Mouse (Mus musculus) myocyte (in vitro differentiated cells): Measurements from ENCODE around the gene Ppp1ca. TPM values are rescaled to one million over a fixed set of nuclear protein-coding genes. Genes with fewer than 3 reads are reported as not detected.
A peak's percentile ranks its signal among the peaks of the same experiment; 100 is the strongest.

ENCODE experiments used
- H3K27me3 ChIP-seq: one replicate; pipeline ENCODE4 v1.6.1; 2011; ENCODE audit not compliant: control insufficient read depth, insufficient read depth, insufficient read length
- H3K36me3 ChIP-seq: one replicate; pipeline ENCODE4 v1.6.1; 2011; ENCODE audit not compliant: control insufficient read depth, insufficient read depth
- H3K4me2 ChIP-seq: one replicate; pipeline ENCODE4 v1.6.1; 2011; ENCODE audit warnings: low read depth, control low read depth
- H3K4me3 ChIP-seq: one replicate; pipeline ENCODE4 v1.5.1; 2011; ENCODE audit warnings: mild to moderate bottlenecking, control low read depth, moderate library complexity
- H3K79me2 ChIP-seq: one replicate; pipeline ENCODE4 v1.6.1; 2011; ENCODE audit not compliant: control insufficient read depth, insufficient read depth
- H3ac ChIP-seq: one replicate; pipeline ENCODE4 v1.6.1; 2011; ENCODE audit not compliant: control insufficient read depth, insufficient read length
- CEBPB ChIP-seq: IDR thresholded peaks from 2 replicates; pipeline ENCODE4 v1.6.1; 2011; ENCODE audit warnings: mild to moderate bottlenecking, moderate library complexity; ENCODE audit not compliant: poor library complexity, insufficient read depth, severe bottlenecking
- E2F4 ChIP-seq: IDR thresholded peaks from one replicate; pipeline ENCODE4 v1.6.1; 2011; ENCODE audit warnings: mild to moderate bottlenecking, control low read depth, moderate library complexity; ENCODE audit not compliant: insufficient read depth
- MAX ChIP-seq: IDR thresholded peaks from one replicate; pipeline ENCODE4 v1.6.1; 2011; ENCODE audit warnings: low read depth, mild to moderate bottlenecking, control low read depth
- MYOD1 ChIP-seq, 3 experiments: IDR thresholded peaks; one replicate each; pipeline ENCODE4 v1.6.1; 2011; ENCODE audit warnings: control low read depth in 2 of 3, low read depth in 2 of 3, mild to moderate bottlenecking in 2 of 3, moderate library complexity in 1 of 3; ENCODE audit not compliant: insufficient read length in 2 of 3, control insufficient read depth in 1 of 3
- MYOG ChIP-seq, 3 experiments: IDR thresholded peaks; one replicate each; pipeline ENCODE4 v1.6.1; 2011; ENCODE audit warnings: control low read depth in 2 of 3, low read depth in 2 of 3, mild to moderate bottlenecking in 2 of 3; ENCODE audit not compliant: insufficient read length in 2 of 3, control insufficient read depth in 1 of 3, insufficient read depth in 1 of 3
- POLR2A ChIP-seq: IDR thresholded peaks from one replicate; pipeline ENCODE4 v1.6.1; 2011; ENCODE audit warnings: low read depth, mild to moderate bottlenecking, control low read depth, moderate library complexity; ENCODE audit not compliant: insufficient read length
- POLR2AphosphoS2 ChIP-seq: IDR thresholded peaks from one replicate; pipeline ENCODE4 v1.6.1; 2011; ENCODE audit warnings: low read depth, control low read depth; ENCODE audit not compliant: insufficient read length
- REST ChIP-seq: IDR thresholded peaks from one replicate; pipeline ENCODE4 v1.6.1; 2011; ENCODE audit warnings: mild to moderate bottlenecking, control low read depth, moderate library complexity; ENCODE audit not compliant: insufficient read depth, insufficient read length
- SRF ChIP-seq: IDR thresholded peaks from one replicate; pipeline ENCODE4 v1.6.1; 2011; ENCODE audit warnings: low read depth; ENCODE audit not compliant: control insufficient read depth, insufficient read length
- TCF12 ChIP-seq: IDR thresholded peaks from one replicate; pipeline ENCODE4 v1.6.1; 2011; ENCODE audit warnings: mild to moderate bottlenecking, control low read depth; ENCODE audit not compliant: poor library complexity, insufficient read depth, severe bottlenecking
- TCF3 ChIP-seq: IDR thresholded peaks from one replicate; pipeline ENCODE4 v1.6.1; 2011; ENCODE audit warnings: low read depth, control low read depth; ENCODE audit not compliant: insufficient read length
- USF1 ChIP-seq: IDR thresholded peaks from one replicate; pipeline ENCODE4 v1.6.1; 2011; ENCODE audit warnings: low read depth, mild to moderate bottlenecking, control low read depth, moderate library complexity
- polyA plus RNA-seq: library from polyadenylated mRNA; unstranded; fragments of >200 nt; fragmentation: generic; extraction: Trizol; gene quantifications from one replicate; pipeline ENCODE4 v1.2.1, GENCODE M21; 2012; ENCODE audit warnings: missing spikeins

Ppp1ca gene
- polyA plus RNA-seq, 1 experiment: 702 TPM

DNA sequence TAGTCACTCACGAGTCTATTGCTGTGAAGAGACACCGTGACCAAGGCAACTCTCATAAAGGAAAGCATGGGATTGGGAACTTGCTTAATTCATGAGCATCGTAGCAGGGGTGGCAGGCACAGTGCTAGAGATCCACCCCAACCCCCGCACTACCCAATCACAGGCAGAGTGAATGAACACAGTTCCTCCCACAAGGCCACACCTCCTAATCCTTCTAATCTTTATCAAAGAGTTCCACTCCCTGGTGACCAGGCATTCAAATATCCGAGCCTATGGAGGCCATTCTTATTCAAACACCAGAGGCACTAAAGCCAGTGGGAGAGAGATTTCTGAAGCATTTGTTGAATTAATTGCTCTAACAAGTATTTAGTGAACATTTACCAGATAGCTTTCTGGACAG lies 45.9 kb upstream of the Ppp1ca start:
- peaks cover 15% of the 10 kb centered on the region for H3K79me2 ChIP-seq
- no peak overlapping the region for H3K4me2 ChIP-seq
- no peak overlapping the region for H3K4me3 ChIP-seq
- H3K36me3 ChIP-seq: peaks cover 5% of the 10 kb centered on the region
- no peak overlapping the region for H3ac ChIP-seq
- TF ChIP-seq MYOD1 (IDR thresholded peaks at IDR 0.05; ENCODE audit: control insufficient read depth in 1 of 3, insufficient read length in 2 of 3, low read depth in 2 of 3): no peak
- TF ChIP-seq POLR2A: no peak
- no peak for TF ChIP-seq TCF12
- TF ChIP-seq SRF: no peak
- no peak for TF ChIP-seq TCF3
- no peak for TF ChIP-seq POLR2AphosphoS2
- no peak for TF ChIP-seq REST
- no peak for TF ChIP-seq E2F4
- TF ChIP-seq MAX: no peak
- no peak for TF ChIP-seq MYOG (IDR thresholded peaks at IDR 0.05; ENCODE audit: control insufficient read depth in 1 of 3, insufficient read depth in 1 of 3, insufficient read length in 2 of 3, low read depth in 2 of 3)
- H3K27me3 ChIP-seq: no peaks in the 10 kb centered on the region

GRCm38 (mm10) chr19:4146366-4147021 lies 45.4 kb upstream of the Ppp1ca start:
- Histone ChIP-seq H3K4me3 (no peak overlapping the region), H3K79me2 (peaks cover 15% of the 10 kb centered on the region), H3K36me3 (peaks cover 6% of the 10 kb centered on the region), H3ac (no peak overlapping the region), H3K27me3 (no peaks in the 10 kb centered on the region), H3K4me2 (no peak overlapping the region)
- TF ChIP-seq TCF3 (no peak), MYOD1 (IDR thresholded peaks at IDR 0.05; ENCODE audit: control insufficient read depth in 1 of 3, insufficient read length in 2 of 3, low read depth in 2 of 3) (no peak), USF1 (no peak), MYOG (IDR thresholded peaks at IDR 0.05; ENCODE audit: control insufficient read depth in 1 of 3, insufficient read depth in 1 of 3, insufficient read length in 2 of 3, low read depth in 2 of 3) (no peak), E2F4 (no peak), REST (no peak), CEBPB (no peak), TCF12 (no peak), MAX (no peak), POLR2A (no peak)

DNA sequence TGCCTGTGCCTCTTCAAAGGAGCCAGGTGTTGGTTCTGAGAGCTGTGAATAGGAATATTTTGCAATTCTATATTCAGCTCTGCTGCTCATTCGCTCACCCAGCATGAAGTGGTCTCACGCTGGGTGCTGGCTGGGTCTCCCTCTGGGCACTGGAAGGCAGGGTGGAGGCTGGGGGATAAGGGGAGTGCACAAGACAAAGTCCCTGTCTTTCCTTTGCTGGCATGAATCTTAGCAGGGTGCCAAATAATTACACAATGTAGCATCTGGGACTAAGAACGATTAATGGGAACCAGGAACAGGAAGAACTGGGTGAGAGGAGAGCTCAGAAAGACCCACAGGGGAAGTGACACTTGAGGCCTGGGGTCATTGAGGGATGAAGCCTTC lies 44.9 kb upstream of the Ppp1ca start:
- Histone ChIP-seq H3K79me2 (peaks cover 15% of the 10 kb centered on the region), H3ac (no peak overlapping the region), H3K27me3 (no peaks in the 10 kb centered on the region), H3K4me3 (no peak overlapping the region), H3K4me2 (no peak overlapping the region), H3K36me3 (peaks cover 6% of the 10 kb centered on the region)
- TF ChIP-seq POLR2A: no peak
- TF ChIP-seq POLR2AphosphoS2: no peak
- no peak for TF ChIP-seq MYOG (IDR thresholded peaks at IDR 0.05; ENCODE audit: control insufficient read depth in 1 of 3, insufficient read depth in 1 of 3, insufficient read length in 2 of 3, low read depth in 2 of 3)
- TF ChIP-seq TCF12: no peak
- no peak for TF ChIP-seq TCF3
- no peak for TF ChIP-seq CEBPB
- no peak for TF ChIP-seq SRF
- TF ChIP-seq REST: no peak
- TF ChIP-seq MYOD1 (IDR thresholded peaks at IDR 0.05; ENCODE audit: control insufficient read depth in 1 of 3, insufficient read length in 2 of 3, low read depth in 2 of 3): no peak
- no peak for TF ChIP-seq MAX
- TF ChIP-seq USF1: no peak
- no peak for TF ChIP-seq E2F4

GRCm38 (mm10) chr19:4147782-4148490 lies 43.9 kb upstream of the Ppp1ca start:
- peak overlapping the region; percentile 57 for H3K4me3 ChIP-seq
- peak overlapping the region; percentile 23 for H3ac ChIP-seq
- TF ChIP-seq TCF12 (no peak), POLR2AphosphoS2 (no peak), POLR2A (no peak), REST (no peak), MAX (no peak), USF1 (no peak), E2F4 (no peak), CEBPB (no peak), MYOD1 (IDR thresholded peaks at IDR 0.05; ENCODE audit: control insufficient read depth in 1 of 3, insufficient read length in 2 of 3, low read depth in 2 of 3) (no peak), MYOG (IDR thresholded peaks at IDR 0.05; ENCODE audit: control insufficient read depth in 1 of 3, insufficient read depth in 1 of 3, insufficient read length in 2 of 3, low read depth in 2 of 3) (no peak), TCF3 (no peak), SRF (no peak)
- peaks cover 6% of the 10 kb centered on the region for H3K36me3 ChIP-seq
- H3K27me3 ChIP-seq: no peaks in the 10 kb centered on the region
- H3K79me2 ChIP-seq: peaks cover 15% of the 10 kb centered on the region
- H3K4me2 ChIP-seq: peak overlapping the region; percentile 86
